Mouse (Mus musculus): ENCODE measurements around the gene Grm4. TPM values are rescaled to one million over a fixed set of nuclear protein-coding genes. Genes with fewer than 3 reads are reported as not detected.

Gene Grm4
- total and polyA plus RNA-seq, 3 experiments: not detected

DNA sequence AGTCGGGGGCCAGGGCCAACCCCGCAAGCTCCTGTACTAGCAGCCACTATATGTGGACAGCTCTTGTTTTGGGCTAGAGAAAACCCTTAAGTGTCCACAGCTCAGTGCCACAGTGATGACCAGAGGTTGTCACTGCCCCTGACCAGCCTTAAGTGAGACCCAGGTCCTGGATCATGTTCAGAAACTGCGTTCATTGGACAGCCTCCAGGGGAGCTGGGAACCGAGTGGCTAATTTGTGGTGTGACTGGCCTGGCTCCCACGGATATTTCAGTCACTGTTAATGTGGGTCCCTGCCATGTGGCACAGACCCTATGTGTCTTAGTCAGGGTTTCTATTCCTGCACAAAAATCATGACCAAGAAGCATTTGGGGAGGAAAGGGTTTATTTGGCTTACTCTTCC is 112.2 kb downstream of the Grm4 start:
- dilution Hi-C loops (cut with MboI; ENCODE audit: extremely low pct_ligation_motif_present, extremely low pct_unique_long_range_greater_than_20kb, low sequenced_read_pairs) (no loop called here), in situ Hi-C loops (cut with MboI; ENCODE audit: low pct_ligation_motif_present, low pct_unique_long_range_greater_than_20kb, low sequenced_read_pairs) (no loop called here)
- Histone ChIP-seq H3K4me3 (replicated peaks in 1 of 3; ENCODE audit: low read depth in 2 of 3, low read length in 2 of 3, poor library complexity in 1 of 3) (no peak overlapping the region), H3K4me2 (ENCODE audit: insufficient read depth, low read depth, poor library complexity, severe bottlenecking) (no peak overlapping the region), H3K4me1 (ENCODE audit: control insufficient read depth in 1 of 2, insufficient read depth in 2 of 2) (peaks cover 0 to 2% of the 10 kb centered on the region in 2 experiments; a peak in 1 of 4 replicates), H3K27ac (ENCODE audit: insufficient read depth, low read depth) (no peak overlapping the region), H3K79me2 (replicated peaks; ENCODE audit: control insufficient read depth, extremely low read depth, insufficient read depth, poor library complexity, severe bottlenecking) (no peaks in the 10 kb centered on the region), H3K9ac (ENCODE audit: insufficient read depth, low read depth) (no peak overlapping the region), H3K36me3 (replicated peaks in 1 of 2; ENCODE audit: control insufficient read depth in 1 of 2, insufficient read depth in 1 of 2, low read length in 1 of 2) (no peaks in the 10 kb centered on the region), H3K9me3 (replicated peaks; ENCODE audit: low read length) (peaks cover 17% of the 10 kb centered on the region), H3K27me3 (replicated peaks) (peaks cover 72% of the 10 kb centered on the region)
- no peak for TF ChIP-seq NRF1 (IDR thresholded peaks at IDR 0.05; ENCODE audit: low read depth, low read length)
- no peak for TF ChIP-seq CHD2 (IDR thresholded peaks at IDR 0.05; ENCODE audit: low read length)
- no peak for TF ChIP-seq JUN (IDR thresholded peaks at IDR 0.05; ENCODE audit: insufficient read depth, low read depth, low read length)
- DNase-seq (ENCODE audit: extremely low read depth): no peak

- H3K36me3 ChIP-seq (replicated peaks in 1 of 2; ENCODE audit: control insufficient read depth in 1 of 2, insufficient read depth in 1 of 2, low read length in 1 of 2): no peaks in the 10 kb centered on the region
- no peak for DNase-seq (ENCODE audit: extremely low read depth)
- no peak overlapping the region for H3K27ac ChIP-seq (ENCODE audit: insufficient read depth, low read depth)
- TF ChIP-seq E2F4 (IDR thresholded peaks at IDR 0.05; ENCODE audit: insufficient replicate concordance, low read depth, low read length) (no peak), RAD21 (IDR thresholded peaks at IDR 0.05; ENCODE audit: low read depth, low read length) (no peak), USF2 (conservative IDR thresholded peaks at IDR 0.05; ENCODE audit: low read depth, low read length) (no peak), ELF1 (IDR thresholded peaks at IDR 0.05; ENCODE audit: low read depth, low read length) (no peak), SIN3A (IDR thresholded peaks at IDR 0.05; ENCODE audit: low read length) (no peak), USF1 (IDR thresholded peaks at IDR 0.05; ENCODE audit: low read depth, low read length) (no peak), ZC3H11A (IDR thresholded peaks at IDR 0.05; ENCODE audit: low read depth, low read length) (no peak), BHLHE40 (IDR thresholded peaks at IDR 0.05; ENCODE audit: low read depth, low read length) (no peak), IRF4 (IDR thresholded peaks at IDR 0.05; ENCODE audit: low read depth, low read length) (no peak)
- dilution Hi-C loops (cut with MboI; ENCODE audit: extremely low pct_ligation_motif_present, extremely low pct_unique_long_range_greater_than_20kb, low sequenced_read_pairs): no loop called here
- no peak overlapping the region for H3K9ac ChIP-seq (ENCODE audit: insufficient read depth, low read depth)
- no peak overlapping the region for H3K4me2 ChIP-seq (ENCODE audit: insufficient read depth, low read depth, poor library complexity, severe bottlenecking)
- H3K4me3 ChIP-seq (replicated peaks in 1 of 3; ENCODE audit: low read depth in 2 of 3, low read length in 2 of 3, poor library complexity in 1 of 3): no peak overlapping the region
- peaks cover 0 to 2% of the 10 kb centered on the region in 2 experiments; a peak in 1 of 4 replicates for H3K4me1 ChIP-seq (ENCODE audit: control insufficient read depth in 1 of 2, insufficient read depth in 2 of 2)
- in situ Hi-C loops (cut with MboI; ENCODE audit: low pct_ligation_motif_present, low pct_unique_long_range_greater_than_20kb, low sequenced_read_pairs): no loop called here
- H3K27me3 ChIP-seq (replicated peaks): peaks cover 74% of the 10 kb centered on the region
- peaks cover 17% of the 10 kb centered on the region for H3K9me3 ChIP-seq (replicated peaks; ENCODE audit: low read length)
- no peaks in the 10 kb centered on the region for H3K79me2 ChIP-seq (replicated peaks; ENCODE audit: control insufficient read depth, extremely low read depth, insufficient read depth, poor library complexity, severe bottlenecking)
These were observed 112.7 kb downstream of the Grm4 start for GRCm38 (mm10) chr17:27408531-27408930.

- TF ChIP-seq ZKSCAN1 (IDR thresholded peaks at IDR 0.05; ENCODE audit: borderline replicate concordance, low read depth, low read length): no peak
- no peak for TF ChIP-seq SMC3 (IDR thresholded peaks at IDR 0.05; ENCODE audit: low read depth, low read length)
- TF ChIP-seq JUND (conservative IDR thresholded peaks at IDR 0.05; ENCODE audit: low read depth, low read length): no peak
- no peak for TF ChIP-seq GABPA (IDR thresholded peaks at IDR 0.05; ENCODE audit: insufficient replicate concordance, low read depth, low read length)
- no peak for TF ChIP-seq HCFC1 (IDR thresholded peaks at IDR 0.05; ENCODE audit: low read depth, low read length)
- no peak for TF ChIP-seq MYC (IDR thresholded peaks at IDR 0.05; ENCODE audit: low read depth, low read length)
- TF ChIP-seq SIN3A (IDR thresholded peaks at IDR 0.05; ENCODE audit: low read length): no peak
- TF ChIP-seq E2F4 (IDR thresholded peaks at IDR 0.05; ENCODE audit: insufficient replicate concordance, low read depth, low read length): no peak
- no peak for TF ChIP-seq ZMIZ1 (IDR thresholded peaks at IDR 0.05; ENCODE audit: low read depth, low read length)
- no peak for TF ChIP-seq NRF1 (IDR thresholded peaks at IDR 0.05; ENCODE audit: low read depth, low read length)
- no peak overlapping the region for H3K4me3 ChIP-seq (replicated peaks in 1 of 3; ENCODE audit: low read depth in 2 of 3, low read length in 2 of 3, poor library complexity in 1 of 3)
- no peaks in the 10 kb centered on the region for H3K79me2 ChIP-seq (replicated peaks; ENCODE audit: control insufficient read depth, extremely low read depth, insufficient read depth, poor library complexity, severe bottlenecking)
- dilution Hi-C loops (cut with MboI; ENCODE audit: extremely low pct_ligation_motif_present, extremely low pct_unique_long_range_greater_than_20kb, low sequenced_read_pairs): no loop called here
- no peak overlapping the region for H3K9ac ChIP-seq (ENCODE audit: insufficient read depth, low read depth)
- H3K27ac ChIP-seq (ENCODE audit: insufficient read depth, low read depth): no peak overlapping the region
- H3K4me1 ChIP-seq (ENCODE audit: control insufficient read depth in 1 of 2, insufficient read depth in 2 of 2): peaks cover 0 to 2% of the 10 kb centered on the region in 2 experiments; a peak in 1 of 4 replicates
- DNase-seq (ENCODE audit: extremely low read depth): no peak
- H3K36me3 ChIP-seq (replicated peaks in 1 of 2; ENCODE audit: control insufficient read depth in 1 of 2, insufficient read depth in 1 of 2, low read length in 1 of 2): no peaks in the 10 kb centered on the region
- peaks cover 73% of the 10 kb centered on the region for H3K27me3 ChIP-seq (replicated peaks)
- H3K4me2 ChIP-seq (ENCODE audit: insufficient read depth, low read depth, poor library complexity, severe bottlenecking): no peak overlapping the region
- peaks cover 17% of the 10 kb centered on the region for H3K9me3 ChIP-seq (replicated peaks; ENCODE audit: low read length)
- in situ Hi-C loops (cut with MboI; ENCODE audit: low pct_ligation_motif_present, low pct_unique_long_range_greater_than_20kb, low sequenced_read_pairs): no loop called here
These were observed 114.2 kb downstream of the Grm4 start for GRCm38 (mm10) chr17:27406956-27407355.

Measured in CH12.LX (cell line).